Mouse (Mus musculus) heart, embryonic 13.5 days (tissue): ENCODE results near the gene Txlna. TPM values are rescaled to one million over a fixed set of nuclear protein-coding genes. Genes with fewer than 3 reads are reported as not detected.

Experiments used
- ATAC-seq: fragments of 200-750 bp; cut with Nextera tagmentation; 2 replicates; pipeline ENCODE4 v1.8.0; 2017; ENCODE audit warnings: moderate TSS enrichment; ENCODE audit not compliant: insufficient number of reproducible peaks, low FRiP score, low TSS enrichment; ENCODE audit errors: extremely low read depth
- H3K27ac ChIP-seq: fragments of 300-500 bp; sonication (generic); replicated peaks from 2 replicates; pipeline ENCODE4 v1.5.1; 2015; ENCODE audit warnings: moderate library complexity, mild to moderate bottlenecking, inconsistent platforms
- H3K27me3 ChIP-seq: fragments of 300-500 bp; sonication (generic); replicated peaks from 2 replicates; pipeline ENCODE4 v1.6.1; 2015; ENCODE audit warnings: mild to moderate bottlenecking, inconsistent platforms
- H3K36me3 ChIP-seq: fragments of 300-500 bp; sonication (generic); 2 replicates; pipeline ENCODE4 v1.6.1; 2015; ENCODE audit warnings: mild to moderate bottlenecking, inconsistent platforms
- H3K4me1 ChIP-seq: fragments of 300-500 bp; sonication (generic); 2 replicates; pipeline ENCODE4 v1.6.1; 2015; ENCODE audit warnings: inconsistent platforms
- H3K4me2 ChIP-seq: fragments of 300-500 bp; sonication (generic); 2 replicates; pipeline ENCODE4 v1.6.1; 2015; ENCODE audit warnings: inconsistent platforms, mild to moderate bottlenecking, moderate library complexity
- H3K4me3 ChIP-seq: fragments of 300-500 bp; sonication (generic); 2 replicates; pipeline ENCODE4 v1.5.1; 2015; ENCODE audit warnings: moderate library complexity, mild to moderate bottlenecking, inconsistent platforms
- H3K9ac ChIP-seq: fragments of 300-500 bp; sonication (generic); 2 replicates; pipeline ENCODE4 v1.6.1; 2015; ENCODE audit warnings: inconsistent platforms, mild to moderate bottlenecking, moderate library complexity
- H3K9me3 ChIP-seq: fragments of 300-500 bp; sonication (generic); 2 replicates; pipeline ENCODE4 v1.6.1; 2016; ENCODE audit warnings: inconsistent platforms
- WGBS: fragments of 180-500 bp; shearing (Covaris S2); methylation state at CpG from one replicate; pipeline ENCODE4 v1.1.7; 2015; ENCODE audit warnings: mixed read lengths; 5-methylcytosine and 5-hydroxymethylcytosine counted together
- polyA plus RNA-seq: library from polyadenylated mRNA; unstranded; fragments of >200 nt; fragmentation: Nextera tagmentation; extraction: Ambion mirVana; gene quantifications from 2 replicates; pipeline ENCODE4 v1.2.1, GENCODE M21; 2015

Gene Txlna
- polyA plus RNA-seq, 1 experiment from 2014 or later: 47.5 TPM

DNA sequence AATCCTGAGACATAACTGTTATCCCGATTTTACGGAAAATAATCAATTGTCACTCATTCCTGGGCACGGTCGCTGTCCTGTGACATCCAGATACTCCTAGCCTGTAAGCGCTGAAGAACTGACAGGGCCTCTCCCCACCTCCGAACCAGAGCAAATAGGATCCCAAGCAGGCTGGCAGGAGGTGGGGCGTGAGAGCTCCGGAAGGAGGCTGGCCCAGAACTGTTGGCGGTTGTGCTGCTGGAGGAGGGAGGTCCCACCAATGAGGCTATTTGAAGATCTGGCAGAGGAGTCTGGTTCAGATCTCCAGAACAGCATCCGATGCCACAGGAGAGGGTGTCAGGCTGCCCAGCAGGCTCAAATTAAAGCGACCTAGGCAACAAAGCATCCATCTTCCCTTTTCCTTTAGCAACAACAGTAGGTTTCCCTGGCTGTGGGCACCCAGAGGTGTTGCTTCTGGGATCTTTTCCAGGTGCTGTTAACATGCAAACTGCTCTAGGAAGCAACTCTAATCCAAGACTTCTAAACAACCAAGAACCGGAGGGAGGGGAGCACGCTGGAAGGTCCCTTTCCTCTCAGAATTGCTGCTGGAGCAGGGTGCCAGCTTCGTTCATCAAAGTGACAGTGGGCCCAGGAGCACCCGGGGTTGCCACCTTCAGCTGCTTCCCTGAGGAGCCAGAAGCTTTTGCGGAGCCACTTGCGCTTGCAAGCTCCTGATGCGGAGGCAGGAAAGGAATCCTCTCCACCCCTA lies 16.4 kb downstream of the Txlna start:
- H3K36me3 ChIP-seq: peaks cover 37% of the 10 kb centered on the region
- peak overlapping the region; percentile 78 for H3K4me3 ChIP-seq
- peak overlapping the region; percentile 90 for H3K27ac ChIP-seq
- no peaks in the 10 kb centered on the region for H3K27me3 ChIP-seq
- peak; percentile 81 for ATAC-seq
- peak overlapping the region; percentile 92 for H3K9ac ChIP-seq
- H3K9me3 ChIP-seq: no peaks in the 10 kb centered on the region
- under 1% methylated on average over 18 of the region's 18 CpGs for WGBS
- peak overlapping the region; percentile 88 for H3K4me2 ChIP-seq
- H3K4me1 ChIP-seq: peaks cover 36% of the 10 kb centered on the region

DNA sequence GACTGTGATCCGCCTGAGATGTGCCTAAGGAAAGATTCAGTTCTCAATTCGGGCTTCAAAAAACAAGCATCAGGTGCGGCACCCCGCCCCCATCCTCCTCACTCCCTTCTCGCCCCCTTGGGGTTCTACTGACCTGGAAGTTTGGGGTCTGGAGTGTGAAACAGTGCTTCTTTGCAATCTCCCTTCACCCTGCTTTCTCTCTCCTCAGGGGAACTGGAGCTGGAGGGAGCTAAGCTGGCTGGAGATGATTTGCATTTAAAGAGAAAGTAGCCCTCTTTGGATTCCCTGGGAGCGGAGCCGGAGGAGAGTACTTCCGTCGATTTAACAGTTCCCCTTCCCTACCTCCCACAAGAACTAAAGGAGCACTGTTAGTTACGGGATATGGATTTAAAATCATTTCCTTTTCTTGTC lies 17.2 kb downstream of the Txlna start, which contains the start of gene Ccdc28b:
Gene Ccdc28b (minus strand): TSS at position 267 of the 411 bp plus-strand sequence.
- Histone ChIP-seq H3K27ac (peak within 1 kb of the TSS; percentile 90), H3K27me3 (no peaks in the 10 kb centered on the region), H3K9ac (peak within 1 kb of the TSS; percentile 92), H3K36me3 (peaks cover 29% of the 10 kb centered on the region), H3K4me2 (peak within 1 kb of the TSS; percentile 88), H3K4me1 (peaks cover 39% of the 10 kb centered on the region), H3K9me3 (no peaks in the 10 kb centered on the region), H3K4me3 (peak within 1 kb of the TSS; percentile 78)
- WGBS: 0% methylated on average over 10 of the region's 10 CpGs
- ATAC-seq: no peak

DNA sequence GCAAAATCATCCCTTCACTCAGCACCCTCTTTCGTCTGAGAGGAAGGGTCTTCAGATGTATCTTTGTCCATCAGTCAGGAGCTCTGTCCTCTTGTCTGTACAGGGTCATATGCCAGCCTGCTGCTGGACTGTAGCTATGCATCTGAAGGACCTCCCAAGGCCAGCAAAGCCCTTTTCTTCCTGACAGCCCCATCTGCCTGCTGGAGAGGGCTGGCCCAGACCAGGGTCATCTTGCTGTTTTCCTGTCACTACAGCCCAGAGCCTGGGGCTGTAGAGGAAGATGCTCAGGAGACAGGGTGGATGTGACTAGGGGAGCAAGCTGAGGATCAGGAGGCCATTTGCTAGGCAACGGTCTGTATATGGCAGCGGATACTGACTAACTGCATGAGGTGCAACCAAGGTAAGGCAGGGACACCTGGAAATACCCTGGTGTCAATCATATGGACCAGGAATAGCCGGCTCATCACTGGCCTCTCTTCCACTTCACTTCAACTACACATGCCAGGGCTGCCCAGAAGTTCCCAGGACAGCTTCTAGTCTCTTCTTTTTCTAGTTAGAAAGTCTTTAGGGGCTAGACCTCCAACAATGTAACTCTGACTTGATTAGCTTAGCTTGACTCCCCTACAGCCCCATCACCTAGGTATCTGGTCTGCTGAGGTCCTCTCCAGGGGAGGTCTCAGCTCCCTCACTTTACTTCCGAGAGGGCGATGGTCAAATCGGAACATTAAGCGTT lies 17.9 kb downstream of the Txlna start:
- Histone ChIP-seq H3K27me3 (no peaks in the 10 kb centered on the region), H3K4me3 (peak overlapping the region; percentile 78), H3K9me3 (no peaks in the 10 kb centered on the region), H3K4me2 (peak overlapping the region; percentile 88), H3K4me1 (peaks cover 45% of the 10 kb centered on the region), H3K27ac (peak overlapping the region; percentile 90), H3K9ac (peak overlapping the region; percentile 92), H3K36me3 (peaks cover 22% of the 10 kb centered on the region)
- WGBS: 18% methylated on average over 8 of the region's 8 CpGs
- ATAC-seq: no peak

DNA sequence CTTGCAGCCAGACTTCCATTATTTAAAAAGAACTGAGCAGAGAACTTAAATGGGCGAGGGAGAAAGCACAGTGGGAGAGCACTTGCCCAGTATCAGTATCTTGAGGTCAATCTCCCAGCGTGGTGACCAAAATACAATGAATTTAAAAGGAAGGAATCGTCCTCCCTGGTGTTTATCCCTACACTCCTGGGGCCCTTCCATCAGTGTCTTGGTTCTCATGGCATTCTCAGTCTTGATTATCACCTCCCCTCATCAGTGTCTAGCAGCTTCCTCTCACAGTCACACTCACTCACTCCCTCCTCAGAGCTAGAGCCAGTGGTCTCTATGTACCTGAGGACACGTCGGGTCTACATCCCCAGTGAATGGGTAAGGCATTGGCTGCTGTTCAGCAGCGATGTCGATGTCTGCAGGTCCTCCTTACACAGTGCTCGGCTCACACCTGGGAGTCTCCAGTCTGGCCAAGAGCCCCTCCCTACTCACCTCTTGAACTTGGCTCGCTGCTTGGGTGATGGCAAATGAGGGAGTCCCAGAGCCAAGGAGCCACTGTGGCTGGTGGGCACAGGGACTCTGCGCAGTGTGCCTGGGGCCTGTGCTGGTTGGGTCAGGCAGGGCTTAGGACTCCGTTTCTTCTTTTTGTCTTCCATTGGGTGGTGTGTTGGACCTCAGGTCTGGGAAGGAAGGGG lies 18.6 kb downstream of the Txlna start:
- 68% methylated on average over 11 of the region's 11 CpGs for WGBS
- Histone ChIP-seq H3K4me2 (peak overlapping the region; percentile 88), H3K27ac (peak overlapping the region; percentile 53), H3K36me3 (peaks cover 17% of the 10 kb centered on the region), H3K4me1 (peaks cover 51% of the 10 kb centered on the region), H3K9me3 (no peaks in the 10 kb centered on the region), H3K27me3 (no peaks in the 10 kb centered on the region), H3K9ac (peak overlapping the region; percentile 92), H3K4me3 (peak overlapping the region; percentile 78)
- ATAC-seq: no peak

DNA sequence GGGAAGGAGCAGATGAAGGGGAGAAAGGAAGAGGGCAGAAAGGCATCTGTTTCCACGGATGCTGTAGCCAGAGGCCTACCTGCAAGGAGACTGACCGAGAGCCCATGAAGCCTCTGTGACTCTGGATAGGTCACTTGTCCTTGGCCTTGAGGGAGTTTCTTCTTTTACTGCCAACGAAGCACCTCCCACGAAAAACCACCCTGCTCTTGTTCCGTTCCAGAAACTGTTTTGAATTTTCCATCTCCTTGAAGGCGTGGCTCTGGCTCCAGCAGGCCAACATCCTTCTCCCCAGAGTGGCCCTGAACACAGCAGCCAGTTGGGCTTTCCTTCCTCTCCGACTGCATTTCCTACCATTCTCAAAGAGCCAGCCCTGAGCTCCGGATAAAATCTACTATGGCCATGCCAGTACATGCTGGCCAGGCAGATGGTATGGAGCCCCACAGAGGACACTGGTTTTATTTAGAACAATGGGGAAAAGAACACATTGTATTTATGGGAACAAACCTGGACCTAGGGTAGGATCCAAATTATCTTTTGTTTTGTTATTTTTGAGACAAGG lies 19.5 kb downstream of the Txlna start:
- peaks cover 17% of the 10 kb centered on the region for H3K36me3 ChIP-seq
- peak overlapping the region; percentile 9 for H3K4me2 ChIP-seq
- H3K4me3 ChIP-seq: no peak overlapping the region
- H3K4me1 ChIP-seq: peaks cover 51% of the 10 kb centered on the region
- no peak overlapping the region for H3K9ac ChIP-seq
- WGBS: 71% methylated on average over 8 of the region's 8 CpGs
- H3K9me3 ChIP-seq: no peaks in the 10 kb centered on the region
- no peak for ATAC-seq
- peak overlapping the region; percentile 60 for H3K27ac ChIP-seq
- no peaks in the 10 kb centered on the region for H3K27me3 ChIP-seq

DNA sequence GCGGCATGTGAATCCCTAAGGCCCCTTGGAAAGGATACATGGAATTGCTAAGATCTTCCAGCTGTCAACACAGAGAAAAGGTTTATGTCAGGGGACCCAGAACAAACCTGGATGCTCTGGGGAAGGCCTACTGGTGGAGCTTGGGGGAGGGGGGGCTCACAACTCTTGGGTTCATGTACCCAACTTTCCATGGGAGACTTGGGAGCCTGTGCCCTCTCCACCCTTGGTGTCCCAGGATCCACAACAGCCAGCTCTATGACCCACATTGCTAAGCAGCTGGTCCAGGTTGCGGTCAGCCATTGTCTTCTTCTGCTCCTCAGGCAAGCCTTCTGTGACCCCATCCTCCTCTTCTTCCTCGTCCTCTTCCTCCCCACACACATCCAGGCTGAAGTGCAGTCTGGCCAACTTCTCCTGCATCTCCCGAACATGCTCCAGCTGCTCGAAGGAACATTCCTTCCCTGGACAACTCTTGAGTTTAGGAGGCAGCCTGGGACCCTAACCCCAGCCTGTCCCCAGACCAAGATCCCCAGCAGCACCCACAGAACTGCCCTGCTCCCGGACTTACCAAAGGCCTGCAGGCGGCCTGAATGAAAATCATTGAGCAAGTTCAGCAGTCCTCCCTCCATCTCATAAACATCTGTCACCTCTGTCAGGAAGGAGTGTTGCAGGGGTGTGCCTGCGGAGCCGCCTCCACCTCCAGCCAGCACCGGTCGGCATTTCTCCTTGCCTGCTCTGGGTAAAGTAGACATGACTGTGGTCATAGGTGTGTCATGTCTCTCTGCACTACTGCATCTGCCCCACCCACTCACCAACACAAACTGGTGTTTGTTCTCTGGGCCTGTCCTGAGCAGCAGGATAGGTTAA lies 20.2 kb downstream of the Txlna start:
- no peaks in the 10 kb centered on the region for H3K9me3 ChIP-seq
- no peaks in the 10 kb centered on the region for H3K27me3 ChIP-seq
- H3K4me3 ChIP-seq: no peak overlapping the region
- peak overlapping the region; percentile 60 for H3K27ac ChIP-seq
- H3K36me3 ChIP-seq: peaks cover 18% of the 10 kb centered on the region
- WGBS: 81% methylated on average over 11 of the region's 11 CpGs
- H3K4me2 ChIP-seq: peak overlapping the region; percentile 5; the same call in 1 of the 2 replicates
- H3K4me1 ChIP-seq: peaks cover 48% of the 10 kb centered on the region
- H3K9ac ChIP-seq: 0 out of 2 replicates have a peak overlapping the region, but pooled peaks have one; percentile 1
- ATAC-seq: no peak

DNA sequence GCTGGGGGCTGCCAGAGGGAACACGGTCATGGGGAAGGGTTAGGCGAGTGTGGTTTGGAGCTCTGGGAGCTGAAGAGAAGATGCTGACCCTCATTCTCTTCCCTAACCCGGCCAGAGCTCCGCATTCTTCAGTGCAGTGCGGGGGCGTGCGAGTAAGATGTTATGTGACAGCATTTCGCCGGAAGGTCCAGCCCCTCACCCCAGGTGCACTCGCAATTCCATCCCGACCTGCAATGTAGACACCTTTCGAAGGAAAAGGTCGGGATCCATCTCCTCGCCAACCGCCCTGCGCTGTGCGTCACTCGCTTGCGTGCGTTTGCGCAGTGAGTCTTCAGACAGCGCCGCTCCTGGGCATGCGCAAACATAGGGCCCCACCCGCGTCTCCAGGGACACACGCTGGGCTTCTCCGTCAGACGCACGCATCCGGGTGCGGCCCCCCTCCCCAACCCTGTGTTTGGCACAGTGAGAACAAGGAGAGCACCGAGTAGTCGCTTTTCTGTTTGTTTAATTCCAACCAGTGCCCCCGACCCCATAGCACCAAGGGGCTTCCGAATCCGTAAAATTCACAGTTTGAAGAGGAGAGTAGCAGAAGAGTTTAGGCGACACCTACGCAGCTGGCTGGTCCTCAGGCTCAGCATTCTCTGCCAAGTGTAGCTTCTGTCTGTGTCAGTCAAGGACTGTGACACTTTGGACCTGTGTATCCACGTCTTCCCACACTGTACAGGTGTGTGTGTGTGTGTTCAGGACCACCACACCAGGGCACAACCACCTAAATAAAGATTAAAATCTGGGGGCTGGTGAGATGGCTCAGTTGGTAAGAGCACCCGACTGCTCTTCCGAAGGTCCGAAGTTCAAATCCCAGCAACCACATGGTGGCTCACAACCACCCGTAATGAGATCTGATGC lies 21.8 kb downstream of the Txlna start, which contains the start of gene Iqcc:
Gene Iqcc (minus strand): TSS at position 314 of the 906 bp plus-strand sequence.
- peak; percentile 81; the same call in 1 of the 2 replicates for ATAC-seq
- H3K4me2 ChIP-seq: peak within 1 kb of the TSS; percentile 91
- 4% methylated on average over 44 of the region's 44 CpGs for WGBS
- peak within 1 kb of the TSS; percentile 69 for H3K4me3 ChIP-seq
- H3K27me3 ChIP-seq: no peaks in the 10 kb centered on the region
- peak within 1 kb of the TSS; percentile 83 for H3K27ac ChIP-seq
- H3K9ac ChIP-seq: peak within 1 kb of the TSS; percentile 88
- H3K36me3 ChIP-seq: peaks cover 24% of the 10 kb centered on the region
- H3K9me3 ChIP-seq: no peaks in the 10 kb centered on the region
- peaks cover 41% of the 10 kb centered on the region for H3K4me1 ChIP-seq

DNA sequence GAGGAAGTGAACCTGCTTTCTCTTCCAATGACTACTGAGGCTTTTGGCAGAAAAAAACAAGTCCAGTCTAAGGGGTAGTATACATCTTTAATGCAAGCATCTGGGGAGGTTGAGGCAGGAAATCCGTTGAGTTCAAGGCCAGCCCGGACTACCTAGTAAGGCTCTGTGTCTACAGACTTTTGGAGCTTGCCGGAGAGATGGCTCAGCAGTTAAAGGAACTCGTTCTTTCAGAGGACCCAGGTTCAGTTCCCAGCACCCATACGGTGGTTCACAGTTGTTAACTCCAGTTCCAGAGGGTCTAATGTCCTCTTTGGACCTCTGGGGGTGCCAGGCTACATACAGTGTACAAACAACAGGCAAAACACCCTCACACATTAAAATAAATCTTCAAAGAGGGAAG lies 22.8 kb downstream of the Txlna start:
- Histone ChIP-seq H3K4me2 (peak overlapping the region; percentile 91), H3K9ac (peak overlapping the region; percentile 88), H3K27me3 (no peaks in the 10 kb centered on the region), H3K9me3 (no peaks in the 10 kb centered on the region), H3K36me3 (peaks cover 24% of the 10 kb centered on the region), H3K27ac (peak overlapping the region; percentile 83), H3K4me1 (peaks cover 40% of the 10 kb centered on the region), H3K4me3 (peak overlapping the region; percentile 69)
- no peak for ATAC-seq
- WGBS: 89% methylated on average over 5 of the region's 5 CpGs

DNA sequence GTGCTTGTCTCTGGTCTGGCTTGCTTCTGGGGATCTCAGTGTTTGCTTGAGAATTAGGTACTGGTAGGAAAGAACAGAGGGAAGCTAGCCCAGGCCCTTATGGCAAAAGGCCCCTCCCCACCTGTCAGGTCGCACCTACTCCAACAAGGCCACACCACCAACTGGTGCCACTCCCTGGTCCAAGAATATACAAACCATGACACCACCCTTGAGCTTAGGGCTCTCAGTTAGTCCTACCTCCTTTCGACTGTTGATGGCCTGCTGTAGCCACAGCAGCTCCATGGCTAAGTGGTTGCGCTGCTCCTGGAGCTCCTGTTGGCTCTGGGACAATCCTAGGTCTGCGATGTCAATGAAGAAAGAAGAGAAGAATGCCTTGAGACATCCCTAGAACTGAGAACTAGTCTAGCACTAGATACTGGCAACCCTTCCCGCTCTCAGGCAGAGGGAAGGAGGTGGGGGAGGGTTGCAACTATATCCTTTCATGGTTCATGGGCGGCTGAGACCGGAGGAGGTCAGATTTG lies 23.7 kb downstream of the Txlna start:
- Histone ChIP-seq H3K36me3 (peaks cover 24% of the 10 kb centered on the region), H3K9me3 (no peaks in the 10 kb centered on the region), H3K4me1 (peaks cover 32% of the 10 kb centered on the region), H3K9ac (0 out of 2 replicates have a peak overlapping the region, but pooled peaks have one; percentile 5), H3K27ac (no peak overlapping the region), H3K4me3 (no peak overlapping the region), H3K27me3 (no peaks in the 10 kb centered on the region), H3K4me2 (no peak overlapping the region)
- ATAC-seq: no peak
- WGBS: 89% methylated on average over 7 of the region's 7 CpGs
